Mouse (Mus musculus): ENCODE measurements around the gene Smg7. TPM values are rescaled to one million over a fixed set of nuclear protein-coding genes. Genes with fewer than 3 reads are reported as not detected.

The Smg7 gene
- polyA plus RNA-seq, 1 experiment from 2014 or later, result 44.0 TPM

DNA sequence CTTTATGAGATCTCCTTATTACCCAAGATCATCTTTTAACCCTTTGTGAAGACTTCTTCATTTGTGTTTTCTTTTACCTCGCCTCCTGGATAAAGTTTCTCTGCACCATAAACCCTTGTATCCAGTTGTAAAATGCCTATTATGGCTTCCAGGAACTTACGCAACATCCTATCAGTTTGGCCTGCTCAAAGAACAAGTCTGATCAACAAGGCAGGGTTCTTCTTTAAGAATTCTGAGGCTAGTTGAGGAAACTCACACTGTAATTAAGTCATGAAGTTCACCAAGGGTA, 94.1 kb downstream of the Smg7 start:
- POLR2A ChIA-PET, result no interaction called here
- in situ Hi-C loops (cut with MboI; ENCODE audit: low pct_unique_long_range_greater_than_20kb), result no loop called here
- ATAC-seq (no peak), DNase-seq (ENCODE audit: low read depth, low spot score) (no peak)
- no peak for TF ChIP-seq CTCF (IDR thresholded peaks at IDR 0.05)
- CTCF ChIA-PET, result no interaction called here
- H3K27me3 ChIP-seq, result no peaks in the 10 kb centered on the region

GRCm38 (mm10) chr1:152807619-152808391, 94.6 kb downstream of the Smg7 start:
- POLR2A ChIA-PET, result no interaction called here
- in situ Hi-C loops (cut with MboI; ENCODE audit: low pct_unique_long_range_greater_than_20kb), result no loop called here
- CTCF ChIA-PET, result no interaction called here
- ATAC-seq, result no peak
- no peaks in the 10 kb centered on the region for H3K27me3 ChIP-seq
- TF ChIP-seq CTCF (IDR thresholded peaks at IDR 0.05), result no peak
- DNase-seq (ENCODE audit: low read depth, low spot score), result no peak

- TF ChIP-seq CTCF (IDR thresholded peaks at IDR 0.05), result no peak
- ChIA-PET POLR2A (no interaction called here), CTCF (no interaction called here)
- DNase-seq (ENCODE audit: low read depth, low spot score) (no peak), ATAC-seq (no peak)
- in situ Hi-C loops (cut with MboI; ENCODE audit: low pct_unique_long_range_greater_than_20kb), result no loop called here
- no peaks in the 10 kb centered on the region for H3K27me3 ChIP-seq
These were observed 97.5 kb downstream of the Smg7 start for GRCm38 (mm10) chr1:152804907-152805306.

DNA sequence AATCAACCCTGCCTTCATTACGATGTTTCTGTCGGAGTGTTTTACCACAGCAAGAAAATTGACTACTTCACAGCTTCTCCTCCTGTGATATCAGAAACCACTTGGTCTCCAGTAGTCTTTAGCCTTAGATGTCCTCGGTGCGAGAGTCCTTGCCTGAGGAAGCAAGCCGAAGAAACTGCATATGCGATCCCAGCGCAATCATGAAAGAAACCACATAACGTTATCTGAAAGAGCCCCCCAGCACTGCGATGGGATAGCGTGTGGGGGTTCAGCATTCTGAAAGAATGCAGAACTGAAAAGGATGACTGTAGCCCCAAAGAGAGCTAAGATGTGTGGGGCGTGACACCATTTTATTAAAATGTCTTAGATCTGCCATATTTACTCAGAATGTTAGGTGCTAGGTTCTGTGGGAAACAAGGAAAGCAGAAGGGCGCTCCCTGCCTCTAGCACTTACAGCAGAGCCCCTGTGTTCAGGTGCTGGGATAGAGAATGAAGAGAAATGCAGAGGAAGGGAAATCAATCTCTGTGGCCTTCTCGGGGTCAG, 101.7 kb downstream of the Smg7 start:
- ChIA-PET POLR2A (no interaction called here), CTCF (no interaction called here)
- in situ Hi-C loops (cut with MboI; ENCODE audit: low pct_unique_long_range_greater_than_20kb), result no loop called here
- ATAC-seq (no peak), DNase-seq (ENCODE audit: low read depth, low spot score) (no peak)
- H3K27me3 ChIP-seq, result no peaks in the 10 kb centered on the region
- no peak for TF ChIP-seq CTCF (IDR thresholded peaks at IDR 0.05)

GRCm38 (mm10) chr1:152799897-152800296, 102.5 kb downstream of the Smg7 start, which contains the start of gene Ncf2:
TSS of gene Ncf2 (plus strand) at chr1:152800194.
- in situ Hi-C loops (cut with MboI; ENCODE audit: low pct_unique_long_range_greater_than_20kb), result no loop called here
- POLR2A ChIA-PET, result no interaction called here
- DNase-seq (ENCODE audit: low read depth, low spot score) (no peak), ATAC-seq (no peak)
- CTCF ChIA-PET, result no interaction called here
- TF ChIP-seq CTCF (IDR thresholded peaks at IDR 0.05), result no peak
- no peaks in the 10 kb centered on the region for H3K27me3 ChIP-seq

DNA sequence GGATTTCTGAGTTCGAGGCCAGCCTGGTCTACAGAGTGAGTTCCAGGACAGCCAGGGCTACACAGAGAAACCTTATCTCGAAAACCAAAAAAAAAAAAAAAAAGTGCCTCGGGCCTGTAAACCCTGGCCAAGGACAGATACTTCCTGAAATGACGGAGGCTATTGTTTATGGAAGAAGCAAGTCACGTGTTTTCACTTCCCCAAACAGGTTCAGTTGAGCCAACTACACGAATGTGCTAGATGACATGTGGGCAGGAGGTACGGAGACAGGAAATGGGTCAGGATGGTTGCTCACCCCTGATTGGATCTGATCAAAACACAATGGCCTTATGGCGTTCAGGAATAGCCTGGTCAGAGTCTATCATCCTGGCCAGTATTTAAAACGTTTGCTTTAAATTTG, 104.3 kb downstream of the Smg7 start:
- ATAC-seq (no peak), DNase-seq (ENCODE audit: low read depth, low spot score) (no peak)
- in situ Hi-C loops (cut with MboI; ENCODE audit: low pct_unique_long_range_greater_than_20kb), result no loop called here
- H3K27me3 ChIP-seq, result no peaks in the 10 kb centered on the region
- ChIA-PET CTCF (no interaction called here), POLR2A (no interaction called here)
- no peak for TF ChIP-seq CTCF (IDR thresholded peaks at IDR 0.05)

GRCm38 (mm10) chr1:152796683-152797263, 105.7 kb downstream of the Smg7 start:
- H3K27me3 ChIP-seq, result no peaks in the 10 kb centered on the region
- no peak for DNase-seq (ENCODE audit: low read depth, low spot score)
- in situ Hi-C loops (cut with MboI; ENCODE audit: low pct_unique_long_range_greater_than_20kb), result no loop called here
- no peak for ATAC-seq
- no peak for TF ChIP-seq CTCF (IDR thresholded peaks at IDR 0.05)
- ChIA-PET POLR2A (no interaction called here), CTCF (no interaction called here)

- no peak for ATAC-seq
- no peak for DNase-seq (ENCODE audit: low read depth, low spot score)
- ChIA-PET POLR2A (no interaction called here), CTCF (no interaction called here)
- in situ Hi-C loops (cut with MboI; ENCODE audit: low pct_unique_long_range_greater_than_20kb), result no loop called here
- H3K27me3 ChIP-seq, result no peaks in the 10 kb centered on the region
- TF ChIP-seq CTCF (IDR thresholded peaks at IDR 0.05), result no peak
These were observed 106.7 kb downstream of the Smg7 start for GRCm38 (mm10) chr1:152795688-152796255.

DNA sequence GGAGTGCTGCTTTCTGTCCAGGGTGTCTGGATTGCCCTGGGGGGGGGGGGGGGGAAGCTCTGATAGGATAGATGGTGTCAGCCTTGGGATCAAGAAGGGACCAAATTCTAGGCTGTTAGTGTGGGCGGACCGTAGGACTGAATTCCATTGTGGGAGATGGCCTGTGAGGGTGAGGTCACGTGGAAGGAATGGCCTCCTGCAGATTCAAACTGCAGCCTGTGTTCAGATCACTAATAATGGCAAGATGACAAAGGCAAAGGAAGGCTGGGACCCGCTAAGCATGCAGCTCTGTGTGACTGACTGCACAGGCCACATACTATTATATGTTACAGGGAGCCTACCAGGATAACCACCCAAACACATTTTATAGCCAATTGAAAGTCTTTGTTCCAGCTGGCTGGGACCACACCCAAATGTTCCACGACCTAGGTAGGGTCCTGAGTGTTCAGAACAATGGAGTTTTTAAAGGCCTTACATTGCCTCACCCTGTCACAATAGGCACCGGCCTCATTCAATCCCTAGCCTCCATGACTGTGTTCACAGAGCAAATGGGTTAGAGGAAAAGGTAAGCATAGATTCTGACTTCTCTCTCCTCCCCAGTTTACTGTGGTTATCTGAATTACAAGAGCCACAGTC, 108.8 kb downstream of the Smg7 start:
- ATAC-seq (peak; percentile 53), DNase-seq (ENCODE audit: low read depth, low spot score) (no peak)
- H3K27me3 ChIP-seq, result no peaks in the 10 kb centered on the region
- TF ChIP-seq CTCF (IDR thresholded peaks at IDR 0.05), result no peak
- in situ Hi-C loops (cut with MboI; ENCODE audit: low pct_unique_long_range_greater_than_20kb), result loop anchor here (5.0 kb wide), 2 partner anchors 109 to 299 kb away; partner anchors contain the start of gene Smg7
- POLR2A ChIA-PET, result no interaction called here
- CTCF ChIA-PET, result no interaction called here

DNA sequence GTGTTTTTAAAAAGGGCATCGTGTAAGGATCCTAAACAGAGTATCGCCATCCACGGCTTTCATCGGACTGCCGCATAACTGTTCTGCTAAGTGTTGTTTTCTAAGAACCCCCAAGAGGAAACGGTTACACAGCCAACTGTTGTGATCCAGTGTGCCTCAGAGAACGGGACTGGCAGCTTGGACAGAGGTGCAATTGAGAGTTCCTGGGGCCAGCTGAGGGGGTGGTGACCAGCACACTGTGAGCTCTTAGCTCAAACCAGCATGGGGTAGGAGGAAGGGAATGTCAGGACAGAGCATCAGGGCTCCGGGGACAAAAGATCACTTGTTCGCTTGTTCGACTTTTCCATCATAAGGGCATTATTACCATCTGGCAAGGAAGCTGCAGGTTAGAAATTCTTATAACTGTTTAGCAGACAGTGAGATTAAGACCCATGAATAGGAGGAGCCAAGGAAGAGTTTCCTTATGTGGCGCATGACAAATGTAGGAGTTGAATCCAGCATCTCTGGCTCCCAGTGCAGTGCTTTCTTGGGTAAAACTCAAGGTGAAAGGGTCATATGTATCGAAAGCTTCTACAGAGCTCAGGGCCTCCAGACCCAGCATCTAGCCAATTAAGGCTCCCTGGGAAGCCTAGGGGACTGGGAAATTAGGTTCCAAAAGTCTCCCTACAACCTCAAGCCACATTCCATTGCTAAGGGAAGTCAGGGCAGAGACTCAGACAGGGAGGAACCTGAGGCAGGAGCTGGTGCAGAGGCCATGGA, 109.5 kb downstream of the Smg7 start:
- no peak for TF ChIP-seq CTCF (IDR thresholded peaks at IDR 0.05)
- ATAC-seq (no peak), DNase-seq (ENCODE audit: low read depth, low spot score) (no peak)
- in situ Hi-C loops (cut with MboI; ENCODE audit: low pct_unique_long_range_greater_than_20kb), result loop anchor here (5.0 kb wide), 2 partner anchors 109 to 299 kb away; partner anchors contain the start of gene Smg7
- no peaks in the 10 kb centered on the region for H3K27me3 ChIP-seq
- CTCF ChIA-PET, result no interaction called here
- POLR2A ChIA-PET, result no interaction called here

Data from Patski (cell line).